Mouse (Mus musculus) E14TG2a.4 (cell line): ENCODE data around the gene Pdcd6ip.

ENCODE experiments used
- CTCF ChIP-seq: conservative IDR thresholded peaks from 2 replicates; pipeline ENCODE4 v1.5.1; 2014; ENCODE audit warnings: low read length
- POU5F1 ChIP-seq: IDR thresholded peaks from 2 replicates; pipeline ENCODE4 v1.6.1; 2014; ENCODE audit warnings: low read length, borderline replicate concordance

DNA sequence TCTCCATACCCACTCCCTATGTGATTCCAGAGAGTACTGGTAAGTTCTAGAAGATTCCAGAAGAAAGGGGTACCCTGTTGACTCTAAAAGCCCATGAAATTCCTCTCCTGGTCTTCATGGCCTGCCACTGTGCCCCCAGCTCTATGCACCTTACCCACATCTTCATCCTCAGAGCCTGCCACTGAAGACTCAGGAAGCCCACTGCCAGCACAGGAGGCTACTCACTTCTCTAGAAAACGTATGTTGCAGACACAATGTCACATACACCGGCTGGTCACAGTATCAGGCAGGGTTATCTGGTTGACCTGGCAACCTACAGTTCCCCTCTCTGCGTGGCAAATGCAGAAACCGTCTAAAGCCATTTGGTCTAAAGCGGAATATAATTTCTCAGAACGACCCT lies 91.0 kb downstream of the Pdcd6ip start:
- no peak for TF ChIP-seq CTCF
- no peak for TF ChIP-seq POU5F1
